Mouse (Mus musculus) hematopoietic stem cell, adult 5-6 weeks (primary cell): ENCODE measurements around the gene Bhlhe41. TPM values are rescaled to one million over a fixed set of nuclear protein-coding genes. Genes with fewer than 3 reads are reported as not detected.

ENCODE experiments used
- ATAC-seq, 2 experiments: fragments of 125-278 bp in 1 of 2; replicated peaks in 1 of 2; 2 replicates each; pipeline ENCODE4 v1.8.0; 2016 to 2017; ENCODE audit warnings: inconsistent platforms in 2 of 2, mild to moderate bottlenecking in 2 of 2, moderate number of reproducible peaks in 2 of 2, low read depth in 1 of 2, moderate TSS enrichment in 1 of 2; ENCODE audit not compliant: low FRiP score in 2 of 2, poor library complexity in 2 of 2, severe bottlenecking in 2 of 2, insufficient read depth in 1 of 2, low TSS enrichment in 1 of 2
- total RNA-seq: library from RNA; stranded (forward); fragments of 172-1452, 232-1000 nt; gene quantifications from 2 replicates; pipeline ENCODE4 v1.2.3, GENCODE M21; 2017

Bhlhe41 gene
- total RNA-seq: 0.05 TPM in 1 of 2 replicates, not detected in the other

DNA sequence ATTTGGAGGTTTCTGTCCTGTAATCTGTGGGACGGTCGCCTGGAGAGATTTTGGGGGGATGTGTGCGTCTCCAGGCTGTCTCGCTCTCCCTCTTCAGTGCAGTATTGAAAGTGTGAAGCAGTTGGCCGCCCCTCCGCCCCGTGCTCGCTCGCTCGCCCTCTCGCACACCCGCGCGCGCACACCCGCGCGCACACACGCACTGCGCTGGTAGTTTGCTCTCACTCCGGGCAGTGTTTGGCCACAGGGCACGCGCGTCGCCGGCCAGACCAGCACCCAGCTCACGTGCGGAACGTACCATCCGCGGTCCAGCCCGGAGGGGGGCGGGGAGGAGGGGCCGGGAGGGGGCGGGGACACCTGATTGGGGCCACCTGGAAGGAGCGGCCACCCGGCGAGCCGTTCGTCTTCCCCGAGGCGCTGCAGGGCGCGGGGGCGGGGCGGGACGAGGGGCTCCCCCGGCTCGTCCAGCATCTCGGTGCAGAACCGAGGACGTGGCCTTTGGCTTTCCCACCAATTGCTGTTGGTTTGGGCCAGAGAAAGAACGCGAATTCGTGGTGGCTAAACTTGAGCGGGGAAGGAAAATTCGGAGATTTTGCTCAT, at the start of gene Bhlhe41:
TSS of gene Bhlhe41 (minus strand) at position 270 of the 597 bp plus-strand sequence.
- ATAC-seq: 0 out of 4 replicates have a peak, but pooled peaks of 1 of the 2 experiments have one; percentile 3

DNA sequence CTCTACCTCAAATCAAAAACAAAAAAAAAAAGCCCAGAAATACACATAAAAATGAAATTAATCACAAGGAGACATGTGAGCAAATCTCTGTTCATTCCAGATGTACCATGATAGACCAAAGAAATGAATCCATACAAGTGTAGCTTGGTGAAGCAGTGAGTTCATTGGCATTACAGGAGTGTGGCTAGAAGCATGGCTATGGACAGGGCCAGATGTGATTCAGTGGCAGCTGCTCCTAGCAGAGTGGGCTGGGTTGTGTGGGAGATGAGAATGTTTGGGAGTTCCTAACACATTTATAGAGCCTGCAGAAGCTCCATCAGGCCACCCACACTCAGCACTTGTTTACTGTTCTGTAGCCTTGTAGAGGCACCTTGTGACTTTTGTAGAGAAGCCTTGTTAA, 46.9 kb upstream of the Bhlhe41 start:
- ATAC-seq: no peak

DNA sequence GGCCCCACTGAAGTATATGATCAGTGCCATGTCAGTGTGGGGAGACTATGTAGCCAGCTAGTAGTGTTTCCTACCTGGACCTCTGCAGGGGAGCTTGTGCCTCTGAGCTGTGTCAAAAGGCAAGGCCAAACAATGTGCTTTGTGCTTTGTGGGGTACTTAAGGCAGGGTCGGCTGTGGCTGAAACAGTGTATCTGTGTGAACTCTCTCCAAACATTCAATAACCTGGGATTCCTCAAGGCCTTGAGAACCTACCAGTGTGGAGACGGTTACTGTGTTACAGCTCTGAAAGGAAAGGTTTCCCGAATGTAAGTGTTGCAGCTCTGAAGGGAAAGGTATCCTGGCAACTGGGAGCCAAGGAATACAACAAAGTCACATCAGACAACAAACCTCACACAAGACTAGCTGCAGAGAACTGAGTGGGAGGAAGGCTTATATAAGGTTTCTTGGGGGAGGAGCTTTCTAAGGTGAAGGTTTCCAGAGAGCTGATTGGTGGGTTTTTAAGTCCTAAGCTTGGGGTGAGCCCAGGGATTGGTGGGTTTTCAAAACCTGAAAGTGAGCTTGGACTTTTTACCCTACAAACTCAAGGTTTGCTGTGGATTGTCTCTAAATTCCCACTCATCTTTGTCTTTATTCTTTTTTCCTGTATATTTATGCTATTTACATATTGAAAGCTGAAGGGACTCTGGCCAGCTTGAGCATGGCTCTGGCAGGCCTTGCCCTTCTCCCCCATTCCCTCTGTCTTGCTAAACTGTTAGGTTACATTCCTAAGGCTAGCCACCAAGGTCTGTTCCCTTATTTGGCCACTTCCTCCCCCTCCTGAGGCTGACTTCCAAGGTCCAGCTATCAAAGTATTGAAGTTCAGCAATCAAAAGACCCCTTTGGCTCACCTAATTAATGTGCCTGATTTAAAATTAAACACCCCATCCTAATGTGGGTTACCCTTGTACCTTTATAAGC, 45.4 kb upstream of the Bhlhe41 start:
- ATAC-seq: no peak

GRCm38 (mm10) chr6:145909943-145910342, 44.6 kb upstream of the Bhlhe41 start:
- peak; percentile 71 to 77; a peak in 3 of 4 replicates for ATAC-seq

DNA sequence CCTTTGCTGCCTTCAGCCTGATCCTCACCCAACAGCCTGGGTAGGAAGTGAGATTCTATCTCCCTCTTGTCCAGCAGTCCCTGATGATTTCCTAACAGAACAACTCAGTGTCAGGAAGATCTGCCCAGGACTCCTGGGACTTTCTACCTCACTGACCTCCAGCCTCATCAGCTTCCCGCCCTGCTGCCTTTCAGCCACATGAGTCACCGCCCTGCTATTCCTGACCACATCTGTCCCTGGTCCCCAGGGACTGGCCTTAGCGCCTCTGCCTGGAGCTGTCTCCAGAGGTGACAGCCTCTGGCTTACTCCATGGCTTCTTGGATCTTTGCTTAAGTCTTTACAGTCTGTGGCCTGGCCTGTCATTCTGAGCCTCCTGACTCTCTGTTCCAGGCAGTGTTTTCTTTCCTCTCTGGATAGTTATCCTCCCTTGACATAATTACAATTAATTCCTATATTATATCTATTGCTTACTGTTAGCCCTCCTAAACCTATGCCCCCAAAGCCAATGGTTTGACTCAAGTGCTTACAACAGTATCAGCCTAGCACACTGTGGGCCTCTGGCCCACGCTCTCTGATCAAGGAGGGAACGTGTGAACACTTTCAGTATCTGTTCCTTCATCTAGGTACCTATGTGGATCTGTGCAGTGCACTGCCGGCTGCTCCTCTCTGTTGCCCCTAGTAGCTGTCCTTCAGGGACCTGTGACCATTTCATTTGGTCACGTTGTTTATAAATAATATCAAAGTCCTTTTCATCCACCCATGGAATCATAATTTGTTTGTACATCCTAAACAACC, 40.9 kb upstream of the Bhlhe41 start:
- no peak for ATAC-seq

GRCm38 (mm10) chr6:145904616-145905015, 39.3 kb upstream of the Bhlhe41 start:
- ATAC-seq: no peak

- ATAC-seq: no peak
Observed at GRCm38 (mm10) chr6:145904169-145904568, 38.8 kb upstream of the Bhlhe41 start.

GRCm38 (mm10) chr6:145894669-145895342, 29.4 kb upstream of the Bhlhe41 start:
- peak; percentile 53 to 56 for ATAC-seq

- peak in 1 of 2 experiments; percentile 10; a peak in 1 of 4 replicates for ATAC-seq
Observed at GRCm38 (mm10) chr6:145893366-145894021, 28.1 kb upstream of the Bhlhe41 start.

GRCm38 (mm10) chr6:145892381-145893265, 27.3 kb upstream of the Bhlhe41 start:
- ATAC-seq: no peak

DNA sequence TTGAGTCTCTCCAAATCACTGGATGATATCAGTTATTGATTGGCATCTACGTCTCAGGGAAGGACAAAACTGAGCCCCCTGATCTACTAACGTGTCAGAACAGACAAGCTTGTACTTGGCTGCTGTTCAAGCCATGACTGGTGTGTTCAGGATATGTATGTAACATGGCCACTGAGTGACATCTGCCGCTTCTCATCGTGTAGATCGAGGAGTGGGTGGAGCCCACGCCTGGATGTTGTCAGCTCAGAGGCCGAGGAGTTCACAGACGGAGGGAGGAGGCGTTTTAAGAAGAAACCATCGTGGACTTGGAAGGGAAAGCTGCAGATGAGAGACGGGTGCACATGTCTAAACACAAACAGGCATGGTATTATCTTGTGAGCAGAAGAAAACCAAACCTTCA, 26.6 kb upstream of the Bhlhe41 start:
- ATAC-seq: no peak

- no peak for ATAC-seq
Observed at GRCm38 (mm10) chr6:145887719-145888118, 22.4 kb upstream of the Bhlhe41 start.

DNA sequence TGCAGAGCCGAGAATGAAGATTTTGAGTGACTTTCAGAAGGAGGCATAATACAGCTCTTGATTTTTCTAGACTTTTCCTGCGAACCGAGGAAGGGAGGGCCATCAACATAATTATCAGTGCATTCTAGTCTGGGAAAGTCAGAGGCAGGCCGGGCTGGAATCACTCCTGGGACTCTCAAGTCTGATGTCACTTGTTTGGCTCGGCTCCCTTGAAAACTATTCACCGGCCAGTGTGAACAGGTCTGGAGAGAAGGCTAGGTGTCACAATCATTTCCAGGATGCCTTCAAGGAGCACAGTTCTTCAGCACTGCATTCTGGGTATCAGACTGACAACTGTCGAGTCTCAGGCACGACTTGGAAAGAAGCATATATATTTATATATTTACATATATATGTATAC, 20.9 kb upstream of the Bhlhe41 start:
- no peak for ATAC-seq

- no peak for ATAC-seq
Observed at GRCm38 (mm10) chr6:145885069-145885468, 19.7 kb upstream of the Bhlhe41 start.

GRCm38 (mm10) chr6:145883668-145884067, 18.3 kb upstream of the Bhlhe41 start:
- ATAC-seq: peak; percentile 54 to 72

DNA sequence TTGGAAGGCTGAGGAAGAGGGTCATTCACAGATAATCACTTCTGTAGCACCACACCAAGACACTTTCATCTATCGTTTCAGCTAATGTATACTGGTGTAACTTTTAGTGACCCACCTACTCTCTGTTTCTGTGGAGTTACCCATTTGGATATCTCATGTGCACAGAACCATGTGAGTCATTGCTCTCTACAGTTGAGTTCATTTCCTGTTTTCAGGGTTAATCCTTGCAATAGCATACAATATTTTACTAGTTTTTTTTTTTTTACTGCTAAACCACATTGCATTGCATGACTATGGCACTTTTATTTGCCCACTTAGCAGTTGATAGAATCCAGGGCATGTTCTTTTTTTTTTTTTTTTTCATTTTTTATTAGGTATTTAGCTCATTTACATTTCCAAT, 17.7 kb upstream of the Bhlhe41 start:
- peak; percentile 37 to 50; a peak in 2 of 4 replicates for ATAC-seq
